Mouse (Mus musculus) small intestine, adult 2 months (tissue): ENCODE measurements around the gene Hmgcs1. TPM values are rescaled to one million over a fixed set of nuclear protein-coding genes. Genes with fewer than 3 reads are reported as not detected.
"Not testable (repeated sequence)": the region's sequence is repeated elsewhere in the genome, so short reads cannot be mapped to it uniquely, and the experiment has no call there.

Source experiments
- H3K27ac ChIP-seq: fragments of 200-500 bp; 2 replicates; pipeline ENCODE4 v1.5.1; 2012; ENCODE audit warnings: low read depth, low read length, control low read depth, inconsistent platforms; ENCODE audit not compliant: insufficient read depth
- H3K27me3 ChIP-seq: fragments of 200-500 bp; 2 replicates; pipeline ENCODE4 v1.6.1; 2012; ENCODE audit warnings: mild to moderate bottlenecking, moderate library complexity, low read length, inconsistent platforms; ENCODE audit not compliant: control insufficient read depth, insufficient read depth
- H3K36me3 ChIP-seq: fragments of 200-500 bp; 2 replicates; pipeline ENCODE4 v1.6.1; 2012; ENCODE audit warnings: mild to moderate bottlenecking, low read length, control low read depth, inconsistent platforms; ENCODE audit not compliant: control insufficient read depth, insufficient read depth
- H3K4me1 ChIP-seq: fragments of 200-500 bp; 2 replicates; pipeline ENCODE4 v1.6.1; 2012; ENCODE audit warnings: low read length, inconsistent platforms, mixed read lengths; ENCODE audit not compliant: control insufficient read depth, insufficient read depth, insufficient read length
- H3K4me3 ChIP-seq: fragments of 200-500 bp; 2 replicates; pipeline ENCODE4 v1.5.1; 2012; ENCODE audit warnings: low read depth, mild to moderate bottlenecking, control low read depth, inconsistent platforms, low read length, moderate library complexity
- CTCF ChIP-seq: fragments of 200-500 bp; IDR thresholded peaks from 2 replicates; pipeline ENCODE4 v1.5.1; 2012; ENCODE audit warnings: low read depth, mild to moderate bottlenecking, control low read depth, inconsistent platforms, low read length, moderate library complexity, mixed read lengths; ENCODE audit not compliant: insufficient replicate concordance, insufficient read length; ENCODE audit errors: extremely low read depth
- POLR2A ChIP-seq: fragments of 200-500 bp; IDR thresholded peaks from 2 replicates; pipeline ENCODE4 v1.6.1; 2012; ENCODE audit warnings: low read depth, mild to moderate bottlenecking, control low read depth, inconsistent platforms, low read length, moderate library complexity
- WGBS: fragments of 180-500 bp; shearing (Covaris S2); methylation state at CpG from one replicate; pipeline ENCODE4 v1.1.7; 2018; 5-methylcytosine and 5-hydroxymethylcytosine counted together
- polyA plus RNA-seq: library from polyadenylated mRNA; depleted of rRNA; stranded (reverse); fragments of >200 nt; gene quantifications from 2 replicates; pipeline ENCODE4 v1.2.3, GENCODE M21; 2012

The Hmgcs1 gene
- polyA plus RNA-seq, 1 experiment: 14.3 TPM

DNA sequence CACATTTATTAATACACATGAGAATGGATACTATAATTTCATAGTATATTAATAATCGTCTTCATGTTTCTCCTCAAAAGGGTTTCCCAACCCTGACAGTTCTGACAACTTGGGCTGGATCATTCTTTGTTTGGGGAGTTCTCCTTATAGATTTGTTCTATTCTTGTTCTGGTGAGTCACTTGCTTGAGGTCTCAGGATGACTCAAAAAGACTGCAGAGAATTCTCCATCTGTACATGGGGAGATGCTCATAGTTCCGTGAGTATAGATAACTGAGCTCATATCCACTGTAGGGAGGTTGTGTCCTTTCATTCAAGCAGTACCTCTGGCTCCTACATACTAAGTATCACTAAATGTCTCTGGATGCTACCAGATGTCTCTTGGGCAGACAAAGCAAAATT is 35.4 kb upstream of the Hmgcs1 start:
- Histone ChIP-seq H3K4me1 (no peaks in the 10 kb centered on the region), H3K27me3 (no peaks in the 10 kb centered on the region), H3K27ac (no peak overlapping the region), H3K4me3 (no peak overlapping the region), H3K36me3 (peaks cover 22% of the 10 kb centered on the region)
- TF ChIP-seq POLR2A: no peak
- no peak for TF ChIP-seq CTCF
- 92% methylated on average over 2 of the region's 2 CpGs for WGBS

- WGBS: 78% methylated on average over 2 of the region's 2 CpGs
- H3K27me3 ChIP-seq: no peaks in the 10 kb centered on the region
- no peak for TF ChIP-seq CTCF
- no peak for TF ChIP-seq POLR2A
- no peak overlapping the region for H3K27ac ChIP-seq
- no peak overlapping the region for H3K4me3 ChIP-seq
- no peaks in the 10 kb centered on the region for H3K4me1 ChIP-seq
- peaks cover 12% of the 10 kb centered on the region for H3K36me3 ChIP-seq
Observed at GRCm38 (mm10) chr13:119656246-119656645, 33.9 kb upstream of the Hmgcs1 start.

DNA sequence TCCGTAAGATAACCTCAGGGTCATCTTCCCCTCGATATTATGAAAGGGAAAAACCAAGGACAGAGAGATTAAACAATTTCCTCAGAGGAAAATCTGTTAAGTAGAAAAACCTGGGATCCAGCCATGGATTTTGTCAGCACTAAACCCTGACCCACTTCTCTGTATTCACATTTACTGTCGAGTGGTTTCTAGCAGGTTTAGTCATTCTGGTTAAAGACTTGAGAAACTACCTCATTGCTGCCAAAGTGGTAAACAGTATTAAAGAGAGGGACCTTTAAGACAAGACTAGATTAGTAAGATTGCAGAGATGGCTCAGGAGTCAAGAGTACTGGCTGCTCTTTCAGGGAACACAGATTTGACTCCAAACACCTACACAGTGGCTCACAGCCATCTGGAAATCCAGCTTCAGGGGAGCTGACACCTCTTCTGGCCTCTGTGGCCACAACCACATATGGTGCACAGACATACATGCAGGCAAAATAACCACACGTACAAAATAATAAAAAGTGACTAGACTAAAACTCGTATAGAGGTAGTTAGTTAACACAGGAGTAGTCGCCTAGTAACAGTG is 33.2 kb upstream of the Hmgcs1 start:
- H3K27me3 ChIP-seq: no peaks in the 10 kb centered on the region
- no peaks in the 10 kb centered on the region for H3K4me1 ChIP-seq
- WGBS: 77% methylated on average over 6 of the region's 6 CpGs
- no peak overlapping the region for H3K27ac ChIP-seq
- no peak for TF ChIP-seq CTCF
- no peak for TF ChIP-seq POLR2A
- H3K36me3 ChIP-seq: peaks cover 10% of the 10 kb centered on the region
- no peak overlapping the region for H3K4me3 ChIP-seq

DNA sequence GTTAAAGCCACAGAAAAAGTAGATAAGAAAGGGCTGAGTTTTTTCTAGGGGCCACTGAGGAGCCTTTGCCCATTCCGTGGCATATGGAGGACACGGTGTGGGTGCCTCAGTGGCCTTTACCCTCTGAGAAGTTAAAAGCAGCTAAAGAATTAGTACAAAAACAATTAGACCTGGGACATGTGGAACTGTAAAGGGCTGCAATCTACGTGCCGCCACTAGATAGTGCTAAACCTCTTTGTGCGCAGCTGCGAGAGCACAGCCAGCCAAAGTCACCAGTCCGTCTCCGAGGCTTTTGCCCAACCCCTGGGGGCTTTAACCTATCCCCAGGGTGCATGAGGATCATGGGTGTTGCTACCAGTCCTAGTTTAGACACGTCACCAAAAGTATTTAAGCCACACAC is 28.8 kb upstream of the Hmgcs1 start:
- H3K27me3 ChIP-seq, H3K4me1 ChIP-seq, H3K27ac ChIP-seq, H3K4me3 ChIP-seq, H3K36me3 ChIP-seq: not testable (repeated sequence)
- 64% methylated on average over 7 of the region's 9 CpGs for WGBS

- no peak overlapping the region for H3K27ac ChIP-seq
- 0 out of 2 replicates have a peak, but pooled peaks cover 3% of the 10 kb centered on the region for H3K4me1 ChIP-seq
- no peak overlapping the region for H3K4me3 ChIP-seq
- H3K36me3 ChIP-seq: no peaks in the 10 kb centered on the region
- TF ChIP-seq POLR2A (no peak), CTCF (no peak)
- WGBS: 79% methylated on average over 8 of the region's 8 CpGs
- H3K27me3 ChIP-seq: no peaks in the 10 kb centered on the region
Observed at GRCm38 (mm10) chr13:119678794-119679193, 11.4 kb upstream of the Hmgcs1 start.

- 40% methylated on average over 2 of the region's 2 CpGs for WGBS
- H3K27ac ChIP-seq: no peak overlapping the region
Observed at GRCm38 (mm10) chr13:119679721-119680120, 10.5 kb upstream of the Hmgcs1 start.

GRCm38 (mm10) chr13:119681161-119681560 is 9.0 kb upstream of the Hmgcs1 start:
- 71% methylated on average over 3 of the region's 3 CpGs for WGBS
- Histone ChIP-seq H3K27me3 (no peaks in the 10 kb centered on the region), H3K36me3 (no peaks in the 10 kb centered on the region), H3K4me3 (no peak overlapping the region), H3K4me1 (0 out of 2 replicates have a peak, but pooled peaks cover 3% of the 10 kb centered on the region), H3K27ac (no peak overlapping the region)
- no peak for TF ChIP-seq POLR2A
- TF ChIP-seq CTCF: no peak

More at GRCm38 (mm10) chr13:119679721-119680120, 10.5 kb upstream of the Hmgcs1 start:
- TF ChIP-seq POLR2A (no peak), CTCF (no peak)
- H3K4me1 ChIP-seq: 0 out of 2 replicates have a peak, but pooled peaks cover 3% of the 10 kb centered on the region
- no peaks in the 10 kb centered on the region for H3K36me3 ChIP-seq
- no peaks in the 10 kb centered on the region for H3K27me3 ChIP-seq
- no peak overlapping the region for H3K4me3 ChIP-seq

DNA sequence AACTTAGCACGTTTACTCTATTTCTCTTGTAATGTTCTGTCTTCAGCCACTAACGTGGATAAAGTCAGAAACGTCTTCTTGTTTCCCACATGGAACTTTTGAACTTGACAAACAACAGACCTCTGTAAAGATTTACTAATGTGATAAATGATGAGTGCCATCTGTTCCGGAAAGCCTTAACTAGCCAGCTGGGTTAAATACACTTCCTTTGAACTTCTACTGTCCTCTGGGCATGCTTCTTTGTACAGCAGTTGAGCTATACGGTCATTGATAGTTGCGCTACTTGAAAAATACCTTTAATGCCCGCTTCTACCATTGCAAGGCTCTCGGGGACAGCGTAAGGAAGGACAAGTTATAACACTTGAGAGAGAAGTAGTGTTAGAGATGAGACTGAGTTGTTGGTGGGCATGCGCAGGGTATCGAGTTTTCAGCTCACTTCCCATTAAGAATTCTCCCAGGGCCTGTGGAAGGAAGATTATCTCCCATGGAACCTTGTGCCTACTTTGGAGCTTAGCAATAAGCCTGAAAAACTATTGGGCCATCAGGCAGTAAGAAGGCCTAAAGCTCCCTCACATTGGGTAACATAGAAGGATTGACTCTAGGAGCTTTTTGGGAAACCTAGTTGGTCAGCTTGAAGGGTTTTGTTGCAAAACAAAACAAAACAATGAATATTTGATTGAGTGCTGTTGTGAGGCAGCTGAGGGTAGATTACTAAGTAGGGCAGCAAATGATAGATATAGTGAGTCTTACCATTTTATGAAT is 5.6 kb upstream of the Hmgcs1 start:
- Histone ChIP-seq H3K27ac (no peak overlapping the region), H3K4me1 (0 out of 2 replicates have a peak, but pooled peaks cover 3% of the 10 kb centered on the region), H3K36me3 (no peaks in the 10 kb centered on the region), H3K4me3 (no peak overlapping the region), H3K27me3 (no peaks in the 10 kb centered on the region)
- WGBS: 74% methylated on average over 11 of the region's 11 CpGs
- TF ChIP-seq CTCF (no peak), POLR2A (no peak)
